Mouse (Mus musculus): ENCODE data around the gene Tmem253.

- TF ChIP-seq EP300 (IDR thresholded peaks at IDR 0.05; ENCODE audit: insufficient read depth, low read depth, low read length) (no peak), POLR2A (IDR thresholded peaks at IDR 0.05; ENCODE audit: insufficient read depth, low read depth, low read length) (no peak)
Observed at GRCm38 (mm10) chr14:51996231-51996841, 19.1 kb upstream of the Tmem253 start.
